Mouse (Mus musculus): Measurements from ENCODE around the gene Armc8.

DNA sequence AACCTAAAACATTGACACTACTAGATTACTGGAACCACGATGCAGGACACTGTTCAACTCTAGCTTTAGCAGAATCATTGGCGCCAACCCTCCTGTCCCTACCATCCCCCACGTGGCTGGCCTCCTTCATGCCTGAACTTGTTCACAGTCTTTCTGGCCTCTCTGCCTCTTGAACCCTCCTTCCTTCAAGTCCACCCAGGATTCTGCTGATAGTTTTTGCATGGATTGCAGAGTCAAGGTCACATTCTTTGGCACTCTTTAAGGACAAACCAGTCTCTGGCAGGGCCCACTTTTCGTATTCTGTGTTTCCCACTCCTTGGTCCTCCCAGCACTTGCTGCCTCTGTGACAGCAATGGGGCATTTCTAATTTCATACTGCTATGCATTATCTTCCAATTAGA, 85.5 kb downstream of the Armc8 start:
- TF ChIP-seq POLR2A (IDR thresholded peaks at IDR 0.05; ENCODE audit: insufficient read length, low read depth), result no peak
- TF ChIP-seq MYOG (IDR thresholded peaks at IDR 0.05; ENCODE audit: control insufficient read depth in 1 of 3, insufficient read depth in 1 of 3, insufficient read length in 2 of 3, low read depth in 2 of 3), result no peak
- TF ChIP-seq CEBPB (IDR thresholded peaks at IDR 0.05; ENCODE audit: insufficient read depth, poor library complexity, severe bottlenecking), result no peak
- no peak for TF ChIP-seq USF1 (IDR thresholded peaks at IDR 0.05; ENCODE audit: low read depth)
- no peak for TF ChIP-seq POLR2AphosphoS2 (IDR thresholded peaks at IDR 0.05; ENCODE audit: insufficient read length, low read depth)
- TF ChIP-seq MAX (IDR thresholded peaks at IDR 0.05; ENCODE audit: low read depth), result no peak
